Mouse (Mus musculus): ENCODE measurements at regions not wholly inside any gene's neighbourhood (a gene's known extent, or its start where the extent isn't known, plus 50 kb on each side); places are given as distances from the start of the nearest gene placed in this dataset.

DNA sequence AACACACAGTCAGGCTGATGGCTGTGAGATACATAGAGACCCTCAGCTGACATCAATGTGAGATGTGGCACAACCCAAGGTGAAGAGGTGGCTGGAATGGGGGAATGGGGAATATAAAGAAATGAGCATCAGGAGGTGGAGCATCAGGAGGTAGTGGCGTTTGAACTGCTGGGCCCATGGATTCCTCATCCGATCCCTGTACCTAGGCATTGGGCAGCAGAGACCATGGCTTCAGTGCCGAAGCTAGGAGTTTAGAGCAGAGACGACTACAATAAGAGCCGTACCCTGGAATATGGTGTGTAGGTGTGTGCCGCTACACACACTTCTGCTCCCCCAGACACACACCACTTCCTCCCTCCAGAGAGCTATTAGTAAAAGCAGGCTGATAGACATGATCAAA, 82.9 kb upstream of the Mrps22 start:
- Histone ChIP-seq H3K27me3 (no peaks in the 10 kb centered on the region), H3K9me3 (replicated peaks) (no peaks in the 10 kb centered on the region), H3K36me3 (no peaks in the 10 kb centered on the region), H3K4me2 (no peak overlapping the region), H3K27ac (no peak overlapping the region), H3K4me3 (replicated peaks) (no peak overlapping the region), H3K9ac (no peak overlapping the region), H3K4me1 (no peaks in the 10 kb centered on the region)
- ATAC-seq (replicated peaks; ENCODE audit: low FRiP score) = no peak
- WGBS = 82% methylated on average over 6 of the region's 6 CpGs

DNA sequence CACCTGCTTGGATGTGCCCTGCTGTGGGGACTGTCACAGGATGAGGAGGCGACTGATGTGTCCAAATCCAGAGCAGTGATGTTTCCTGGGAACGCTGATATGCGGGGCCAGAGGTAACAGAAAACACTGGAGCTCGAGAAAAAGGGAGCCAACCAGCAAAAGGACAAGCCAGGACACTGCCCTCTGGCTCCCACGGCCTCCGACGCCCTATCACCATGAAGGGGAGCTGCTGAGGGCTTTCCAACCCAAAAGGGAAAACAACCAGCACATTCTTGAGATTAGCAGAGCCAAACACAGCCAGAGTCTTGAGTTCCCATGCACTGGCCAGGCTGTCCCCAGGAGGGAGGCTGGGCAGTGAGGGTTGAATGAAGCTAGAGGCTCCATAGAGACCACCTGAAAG, 74.2 kb upstream of the Mrps22 start:
- 73% methylated on average over 7 of the region's 7 CpGs for WGBS
- Histone ChIP-seq H3K4me1 (no peaks in the 10 kb centered on the region), H3K27me3 (no peaks in the 10 kb centered on the region), H3K27ac (no peak overlapping the region), H3K9ac (no peak overlapping the region), H3K4me3 (replicated peaks) (no peak overlapping the region), H3K36me3 (no peaks in the 10 kb centered on the region), H3K9me3 (replicated peaks) (no peaks in the 10 kb centered on the region), H3K4me2 (no peak overlapping the region)
- no peak for ATAC-seq (replicated peaks; ENCODE audit: low FRiP score)

DNA sequence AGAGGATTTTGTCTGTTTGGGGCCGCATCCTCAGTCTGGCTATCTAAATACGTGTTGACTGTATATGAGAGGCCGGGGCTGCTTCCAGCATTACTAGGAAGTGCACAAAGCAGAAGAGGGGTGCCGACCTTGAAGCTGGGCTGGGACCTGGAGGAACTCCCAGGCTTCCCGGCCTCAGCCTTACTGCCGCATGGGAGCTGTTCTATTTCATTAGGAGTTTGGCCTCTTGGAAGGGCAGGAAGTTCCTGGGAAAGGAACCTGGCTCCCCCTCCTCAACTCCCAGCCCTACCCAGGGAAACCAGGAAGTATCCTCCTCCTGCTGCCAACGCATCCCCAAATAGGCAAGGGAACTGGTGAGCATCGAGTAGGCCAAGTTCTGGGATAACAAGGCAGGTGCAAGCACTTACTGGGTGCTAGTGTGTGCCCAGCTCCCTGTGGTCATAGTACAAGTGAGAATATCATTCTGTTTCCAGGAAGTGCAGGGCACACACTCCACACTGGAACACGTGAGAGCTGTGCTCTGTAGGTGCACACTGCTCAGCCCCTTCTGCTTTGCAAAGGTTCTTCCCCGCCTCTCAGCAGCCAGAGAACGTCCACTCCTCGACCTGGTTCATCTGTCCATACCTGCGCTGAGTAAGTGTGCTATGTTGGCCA, 72.1 kb upstream of the Mrps22 start:
- ATAC-seq (replicated peaks; ENCODE audit: low FRiP score) = no peak
- Histone ChIP-seq H3K9me3 (replicated peaks) (no peaks in the 10 kb centered on the region), H3K27me3 (no peaks in the 10 kb centered on the region), H3K4me3 (replicated peaks) (no peak overlapping the region), H3K36me3 (no peaks in the 10 kb centered on the region), H3K9ac (no peak overlapping the region), H3K27ac (no peak overlapping the region), H3K4me1 (no peaks in the 10 kb centered on the region), H3K4me2 (no peak overlapping the region)
- WGBS = 84% methylated on average over 13 of the region's 13 CpGs

DNA sequence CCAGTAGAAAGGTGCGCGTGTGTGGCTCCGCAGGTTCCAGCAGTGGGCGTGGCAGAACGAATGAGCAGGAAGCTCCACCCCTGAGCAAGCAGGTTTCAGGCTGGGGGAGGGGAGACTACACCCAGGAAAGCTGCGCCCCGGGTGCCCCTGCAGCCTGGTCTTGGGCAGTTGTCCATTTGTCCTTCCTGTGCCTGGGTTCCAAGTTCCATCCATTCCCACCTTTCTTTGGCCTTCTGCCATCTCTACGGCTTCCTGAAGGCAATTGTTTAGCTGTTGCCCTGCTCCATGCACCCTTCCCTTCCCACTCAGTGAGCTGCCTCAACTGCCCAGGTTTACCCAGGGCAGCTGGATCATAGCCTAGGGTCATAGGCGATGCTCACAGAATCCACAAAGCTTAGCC, 70.9 kb upstream of the Mrps22 start:
- Histone ChIP-seq H3K4me1 (no peaks in the 10 kb centered on the region), H3K36me3 (no peaks in the 10 kb centered on the region), H3K27me3 (no peaks in the 10 kb centered on the region), H3K4me2 (no peak overlapping the region), H3K9ac (no peak overlapping the region), H3K4me3 (replicated peaks) (no peak overlapping the region), H3K27ac (no peak overlapping the region), H3K9me3 (replicated peaks) (no peaks in the 10 kb centered on the region)
- ATAC-seq (replicated peaks; ENCODE audit: low FRiP score) = no peak
- WGBS = 53% methylated on average over 9 of the region's 9 CpGs

DNA sequence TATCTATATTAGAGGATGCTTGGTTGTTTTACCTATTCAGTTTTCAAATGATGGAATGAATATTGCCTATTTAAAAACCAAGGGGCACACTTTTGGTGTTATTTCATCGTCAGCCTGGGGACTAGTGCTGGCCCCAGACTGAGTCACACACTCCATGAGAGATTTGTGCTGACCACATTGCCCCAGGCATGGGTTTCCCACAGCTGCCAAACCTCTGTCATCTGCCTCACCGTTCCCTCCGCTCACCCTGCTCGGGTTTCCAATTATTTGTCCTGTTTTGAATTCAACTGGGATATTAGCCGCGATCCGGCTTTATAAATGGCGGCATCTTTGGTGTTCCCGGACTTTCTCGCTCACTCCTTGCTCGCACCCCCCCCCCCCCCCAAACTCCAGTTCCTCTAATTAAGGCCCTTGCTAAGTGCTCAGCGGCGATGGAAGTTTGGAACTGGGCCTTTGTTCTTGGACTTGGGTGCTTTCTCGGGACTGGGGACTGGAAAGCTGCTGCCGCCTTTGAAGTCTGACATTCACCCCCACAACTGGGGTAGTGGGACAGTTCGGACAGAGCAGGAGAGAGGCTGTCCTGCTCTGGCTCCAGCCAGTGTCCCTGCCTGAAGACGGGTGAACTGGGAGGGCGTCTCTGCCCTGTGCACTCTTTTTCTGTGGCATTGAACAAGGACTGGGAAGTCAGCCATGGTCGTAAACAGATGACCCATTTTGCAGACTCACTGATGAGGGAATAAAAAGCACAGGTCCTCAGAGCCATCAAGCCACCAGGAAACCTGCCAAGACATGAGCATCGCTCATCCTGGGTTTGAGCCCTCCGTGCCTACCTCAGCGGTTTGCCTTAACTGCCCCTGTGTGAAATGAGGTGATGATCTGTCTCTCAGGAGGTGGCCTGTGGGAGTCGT, 67.2 kb upstream of the Mrps22 start:
- no peak overlapping the region for H3K9ac ChIP-seq

DNA sequence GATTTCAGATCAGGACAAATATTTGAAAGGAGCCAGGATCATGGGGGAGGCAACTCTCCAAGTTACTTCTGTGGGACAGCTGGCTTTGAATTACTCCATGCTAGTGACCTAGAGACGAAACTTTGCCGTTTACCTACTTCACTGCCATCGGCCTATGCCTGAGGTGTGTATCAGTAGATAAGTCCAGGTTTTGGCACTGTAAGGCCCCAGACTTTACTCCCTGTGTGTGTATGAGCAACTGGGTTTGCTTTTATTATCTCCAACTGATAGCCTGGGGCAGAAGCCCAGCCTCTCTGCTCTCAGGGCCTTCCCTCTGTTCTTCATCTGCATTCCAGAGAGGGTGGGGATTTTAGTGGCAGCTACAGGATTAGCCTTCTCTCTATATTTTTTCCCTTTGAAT, 65.6 kb upstream of the Mrps22 start:
- Histone ChIP-seq H3K27ac (no peak overlapping the region), H3K4me2 (no peak overlapping the region), H3K36me3 (no peaks in the 10 kb centered on the region), H3K27me3 (no peaks in the 10 kb centered on the region), H3K9ac (no peak overlapping the region), H3K4me3 (replicated peaks) (no peak overlapping the region), H3K4me1 (no peaks in the 10 kb centered on the region), H3K9me3 (replicated peaks) (no peaks in the 10 kb centered on the region)
- ATAC-seq (replicated peaks; ENCODE audit: low FRiP score) = no peak
- 91% methylated on average over 3 of the region's 3 CpGs for WGBS

More for the DNA sequence above, 67.2 kb upstream of the Mrps22 start:
- Histone ChIP-seq H3K4me3 (replicated peaks) (no peak overlapping the region), H3K27me3 (no peaks in the 10 kb centered on the region), H3K4me1 (no peaks in the 10 kb centered on the region), H3K4me2 (no peak overlapping the region), H3K36me3 (no peaks in the 10 kb centered on the region), H3K27ac (no peak overlapping the region), H3K9me3 (replicated peaks) (no peaks in the 10 kb centered on the region)
- ATAC-seq (replicated peaks; ENCODE audit: low FRiP score) = no peak
- 80% methylated on average over 23 of the region's 23 CpGs for WGBS

DNA sequence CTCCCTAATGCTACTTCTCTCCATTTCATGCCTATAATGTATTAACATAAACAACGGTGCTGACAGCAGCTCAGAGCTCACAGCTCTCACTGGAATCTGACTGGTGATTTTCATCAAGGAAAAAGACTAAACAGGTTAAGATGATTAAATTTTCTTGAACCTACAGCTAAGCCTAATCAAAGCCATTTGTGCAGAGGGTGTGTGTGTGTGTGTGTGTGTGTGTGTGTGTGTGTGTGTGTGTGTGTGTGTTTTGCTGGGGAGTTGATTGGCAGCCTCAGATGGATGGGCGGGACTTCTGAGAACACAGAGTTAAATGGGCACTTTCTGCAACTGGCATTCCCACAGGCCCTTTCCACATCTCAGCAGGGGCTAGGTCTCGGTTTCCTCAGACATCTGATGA, 61.6 kb upstream of the Mrps22 start:
- H3K27ac ChIP-seq = no peak overlapping the region
- no peaks in the 10 kb centered on the region for H3K27me3 ChIP-seq
- H3K9me3 ChIP-seq (replicated peaks) = no peaks in the 10 kb centered on the region
- H3K9ac ChIP-seq = no peak overlapping the region
- no peaks in the 10 kb centered on the region for H3K4me1 ChIP-seq
- no peak overlapping the region for H3K4me2 ChIP-seq
- H3K4me3 ChIP-seq (replicated peaks) = no peak overlapping the region
- 58% methylated on average over 3 of the region's 3 CpGs for WGBS
- ATAC-seq (replicated peaks; ENCODE audit: low FRiP score) = no peak
- H3K36me3 ChIP-seq = no peaks in the 10 kb centered on the region

DNA sequence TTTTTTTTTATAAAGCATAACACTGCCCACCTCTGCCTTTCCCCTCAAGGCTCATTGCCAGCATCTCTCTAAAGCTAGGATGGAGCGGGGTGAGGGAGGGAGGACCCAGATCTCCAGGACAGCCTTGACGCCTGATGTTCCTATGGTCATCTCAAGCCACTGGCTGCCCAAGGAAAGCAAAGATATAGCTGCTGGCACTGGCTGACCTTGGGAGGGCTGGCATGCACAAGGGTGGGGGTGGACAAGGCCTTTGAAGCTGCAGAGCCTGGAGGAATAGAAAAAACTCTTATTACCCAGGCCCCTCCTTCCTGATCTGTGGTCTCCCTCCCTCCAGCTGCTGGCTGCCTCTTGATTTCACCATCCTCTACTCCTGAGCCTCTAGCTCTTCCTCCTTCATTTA, 50.2 kb upstream of the Mrps22 start:
- 74% methylated on average over 2 of the region's 2 CpGs for WGBS
- Histone ChIP-seq H3K27ac (no peak overlapping the region), H3K9ac (no peak overlapping the region), H3K9me3 (replicated peaks) (no peaks in the 10 kb centered on the region), H3K4me3 (replicated peaks) (no peak overlapping the region), H3K4me1 (peaks cover 2% of the 10 kb centered on the region; the same call in 1 of the 2 replicates), H3K36me3 (no peaks in the 10 kb centered on the region), H3K27me3 (peaks cover 2% of the 10 kb centered on the region; the same call in 1 of the 2 replicates), H3K4me2 (no peak overlapping the region)
- ATAC-seq (replicated peaks; ENCODE audit: low FRiP score) = no peak
